Mouse (Mus musculus) bone marrow, adult 2 months (tissue): ENCODE measurements around the gene Blmh. TPM values are rescaled to one million over a fixed set of nuclear protein-coding genes. Genes with fewer than 3 reads are reported as not detected.
"Not testable (repeated sequence)": the region's sequence is repeated elsewhere in the genome, so short reads cannot be mapped to it uniquely, and the experiment has no call there.

Experiments used
- H3K27ac ChIP-seq: fragments of 200-500 bp; 2 replicates; pipeline ENCODE4 v1.5.1; 2012; ENCODE audit warnings: low read depth, mild to moderate bottlenecking, control low read depth, inconsistent platforms, low read length; ENCODE audit not compliant: control insufficient read depth, poor library complexity, insufficient read depth
- H3K4me1 ChIP-seq: fragments of 200-500 bp; 2 replicates; pipeline ENCODE4 v1.6.1; 2011; ENCODE audit warnings: low read length; ENCODE audit not compliant: control insufficient read depth, insufficient read depth
- H3K4me3 ChIP-seq: fragments of 200-500 bp; replicated peaks from 2 replicates; pipeline ENCODE3; 2011; ENCODE audit warnings: mild to moderate bottlenecking, low read depth, low read length, control low read depth; ENCODE audit not compliant: control insufficient read depth
- CTCF ChIP-seq: fragments of 200-500 bp; IDR thresholded peaks from 2 replicates; pipeline ENCODE4 v1.5.1; 2011; ENCODE audit warnings: low read length, control low read depth; ENCODE audit not compliant: control insufficient read depth, insufficient read depth
- POLR2A ChIP-seq: fragments of 200-500 bp; IDR thresholded peaks from 2 replicates; pipeline ENCODE4 v1.6.1; 2011; ENCODE audit warnings: low read depth, mild to moderate bottlenecking, control low read depth, low read length, borderline replicate concordance; ENCODE audit not compliant: control insufficient read depth
- WGBS: fragments of 180-500 bp; shearing (Covaris S2); methylation state at CpG from one replicate; pipeline ENCODE4 v1.1.7; 2018; 5-methylcytosine and 5-hydroxymethylcytosine counted together
- polyA plus RNA-seq: library from polyadenylated mRNA; stranded (reverse); fragments of >200 nt; gene quantifications from 2 replicates; pipeline ENCODE4 v1.2.4, GENCODE M21; 2011; ENCODE audit warnings: low replicate concordance; ENCODE audit not compliant: missing spikeins, insufficient read depth, insufficient read length

Blmh gene
- polyA plus RNA-seq, 1 experiment: 38.4 TPM

- Histone ChIP-seq H3K4me3 (no peak overlapping the region), H3K4me1 (no peaks in the 10 kb centered on the region), H3K27ac (no peak overlapping the region)
- 86% methylated on average over 7 of the region's 7 CpGs for WGBS
- TF ChIP-seq POLR2A (no peak), CTCF (no peak)
These were observed 16.0 kb upstream of the Blmh start for GRCm38 (mm10) chr11:76908651-76909050.

- 76% methylated on average over 3 of the region's 3 CpGs for WGBS
- no peak overlapping the region for H3K27ac ChIP-seq
- no peak overlapping the region for H3K4me3 ChIP-seq
- no peak for TF ChIP-seq CTCF
- no peak for TF ChIP-seq POLR2A
- H3K4me1 ChIP-seq: no peaks in the 10 kb centered on the region
These were observed 13.1 kb upstream of the Blmh start for GRCm38 (mm10) chr11:76911325-76912054.

- WGBS: 72% methylated on average over 7 of the region's 7 CpGs
- no peaks in the 10 kb centered on the region for H3K4me1 ChIP-seq
- no peak overlapping the region for H3K4me3 ChIP-seq
- no peak for TF ChIP-seq POLR2A
- no peak for TF ChIP-seq CTCF
- no peak overlapping the region for H3K27ac ChIP-seq
These were observed 12.6 kb upstream of the Blmh start for GRCm38 (mm10) chr11:76912055-76912395.

- TF ChIP-seq CTCF: no peak
- 80% methylated on average over 7 of the region's 7 CpGs for WGBS
- Histone ChIP-seq H3K27ac (no peak overlapping the region), H3K4me1 (no peaks in the 10 kb centered on the region), H3K4me3 (no peak overlapping the region)
These were observed 10.2 kb upstream of the Blmh start for GRCm38 (mm10) chr11:76914366-76914765.

GRCm38 (mm10) chr11:76916539-76917229 is 7.9 kb upstream of the Blmh start:
- no peak overlapping the region for H3K4me3 ChIP-seq
- H3K4me1 ChIP-seq: no peaks in the 10 kb centered on the region
- no peak overlapping the region for H3K27ac ChIP-seq
- WGBS: 24% methylated on average over 13 of the region's 13 CpGs
- TF ChIP-seq POLR2A (no peak), CTCF (no peak)

- Histone ChIP-seq H3K4me3 (no peak overlapping the region), H3K4me1 (no peaks in the 10 kb centered on the region), H3K27ac (no peak overlapping the region)
- WGBS: 85% methylated on average over 3 of the region's 3 CpGs
- TF ChIP-seq POLR2A: no peak
- TF ChIP-seq CTCF: no peak
These were observed 7.4 kb upstream of the Blmh start for GRCm38 (mm10) chr11:76917230-76917548.

- Histone ChIP-seq H3K4me1 (no peaks in the 10 kb centered on the region), H3K27ac (no peak overlapping the region), H3K4me3 (no peak overlapping the region)
- TF ChIP-seq POLR2A (no peak), CTCF (no peak)
- 65% methylated on average over 1 of the region's 1 CpGs for WGBS
These were observed 4.0 kb upstream of the Blmh start for GRCm38 (mm10) chr11:76920607-76921006.

- WGBS: 90% methylated on average over 8 of the region's 8 CpGs
- H3K4me1 ChIP-seq, H3K27ac ChIP-seq, H3K4me3 ChIP-seq: not testable (repeated sequence)
These were observed 4.0 kb downstream of the Blmh start for GRCm38 (mm10) chr11:76928586-76928985.

- no peak overlapping the region for H3K4me3 ChIP-seq
- no peak overlapping the region for H3K27ac ChIP-seq
- WGBS: 56% methylated on average over 3 of the region's 3 CpGs
- no peak for TF ChIP-seq CTCF
- TF ChIP-seq POLR2A: no peak
- no peaks in the 10 kb centered on the region for H3K4me1 ChIP-seq
These were observed 8.6 kb downstream of the Blmh start for GRCm38 (mm10) chr11:76933209-76933608.
